Mouse (Mus musculus) lung, postnatal 4 days (tissue): ENCODE results near the gene Cilp2.

Experiments
- DNase-seq, 2 experiments: peaks; one replicate each; pipeline ENCODE4 v3.0.0; 2021

Gene Cilp2

DNA sequence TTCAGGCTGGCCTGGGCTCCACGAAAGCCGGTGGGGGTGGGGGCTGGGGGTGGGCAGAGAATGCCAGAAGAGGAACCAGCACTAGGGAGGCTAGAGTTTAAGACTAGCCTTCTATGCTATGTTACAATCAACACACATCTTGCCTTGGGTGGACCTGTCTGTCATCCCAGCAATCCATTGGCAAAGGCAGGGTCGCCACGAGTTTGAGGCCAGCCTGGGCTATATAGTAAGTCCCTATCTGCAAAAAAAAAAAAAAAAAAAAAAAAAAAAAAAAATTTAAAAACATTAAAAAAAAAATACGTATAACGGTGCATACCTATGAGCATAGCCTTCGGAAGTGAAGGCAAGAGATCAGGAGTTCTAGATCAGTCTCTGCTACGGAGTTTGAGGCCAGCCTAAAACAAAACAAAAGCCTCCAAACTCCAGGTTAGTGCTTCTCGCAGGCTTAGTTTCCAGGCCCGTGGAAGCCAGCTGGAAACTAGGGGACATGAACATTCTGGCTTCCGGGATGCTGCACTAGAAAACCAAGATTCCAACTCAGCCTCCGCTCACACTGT, 13.5 kb upstream of the Cilp2 start:
- DNase-seq: peak in 1 of 2 experiments; percentile 17

DNA sequence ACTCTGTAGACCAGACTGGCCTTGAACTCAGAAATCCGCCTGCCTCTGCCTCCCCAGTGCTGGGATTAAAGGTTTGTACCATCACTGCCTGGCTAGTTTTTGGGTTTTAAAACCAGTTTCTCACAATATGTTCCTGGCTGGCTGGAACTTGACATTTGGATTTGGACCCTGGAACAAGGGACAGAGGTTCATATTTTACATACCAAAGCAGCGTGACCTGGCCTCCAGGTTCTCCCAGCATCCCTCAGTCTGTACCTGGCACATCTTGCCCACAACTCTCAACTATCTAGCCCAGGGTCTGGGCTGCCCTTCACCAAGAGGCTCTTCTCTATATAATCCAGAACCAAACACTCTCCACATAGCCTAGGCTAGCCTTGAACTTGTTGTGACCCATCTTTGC, 12.4 kb upstream of the Cilp2 start:
- no peak for DNase-seq

GRCm38 (mm10) chr8:69897857-69898256, 10.4 kb upstream of the Cilp2 start:
- peak in 1 of 2 experiments; percentile 13 for DNase-seq

- peak in 1 of 2 experiments; percentile 12 for DNase-seq
Measured at GRCm38 (mm10) chr8:69895772-69896451, 8.4 kb upstream of the Cilp2 start.

GRCm38 (mm10) chr8:69894836-69895332, 7.4 kb upstream of the Cilp2 start:
- peak in 1 of 2 experiments; percentile 21 for DNase-seq

- DNase-seq: peak; percentile 66 to 75
Measured at GRCm38 (mm10) chr8:69893863-69894262, 6.4 kb upstream of the Cilp2 start.

DNA sequence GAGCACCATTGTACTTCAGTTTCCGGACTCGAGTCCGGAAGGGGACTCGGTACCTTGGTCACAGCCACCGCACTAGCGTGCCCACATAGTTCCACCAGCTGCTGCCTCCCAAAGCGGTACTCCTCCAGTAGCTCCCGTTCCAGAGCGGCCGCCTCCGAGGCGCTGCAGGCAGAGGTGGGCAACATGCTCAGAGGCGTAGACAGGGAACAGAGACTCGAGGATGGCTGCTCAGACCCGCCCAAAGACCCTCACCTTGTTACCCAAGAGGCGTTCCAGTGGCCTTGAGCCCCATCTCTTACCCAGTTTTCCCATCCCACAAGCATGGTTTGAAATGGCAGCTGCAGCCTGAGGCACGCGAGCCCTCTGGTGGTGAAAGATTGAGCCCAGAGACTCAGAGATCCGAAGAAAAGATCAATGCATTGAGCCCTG, 3.3 kb upstream of the Cilp2 start:
- DNase-seq: peak; percentile 44 to 60

DNA sequence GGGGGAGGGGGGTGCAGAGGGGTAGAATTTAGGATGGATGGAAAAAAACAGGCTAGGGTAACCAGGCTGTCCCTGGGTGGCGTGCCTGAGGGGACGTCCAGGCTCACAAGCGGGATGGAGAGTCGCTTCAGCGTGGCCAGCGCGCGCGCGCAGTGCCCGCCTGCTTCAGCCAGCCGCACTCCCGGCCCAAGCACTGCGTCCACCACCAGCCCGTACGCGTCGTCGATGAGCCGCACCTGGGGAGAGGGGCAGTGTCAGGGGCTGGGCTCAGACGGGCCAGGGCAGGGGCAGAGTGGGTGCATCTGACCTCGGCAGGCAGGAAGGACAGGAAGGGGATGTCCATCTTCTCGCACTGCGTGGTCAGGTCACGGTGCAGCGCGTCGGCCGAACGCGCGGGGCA, 1.4 kb upstream of the Cilp2 start:
- no peak for DNase-seq

- DNase-seq: peak in 1 of 2 experiments; percentile 20
Measured at GRCm38 (mm10) chr8:69888244-69888866, 868 bp upstream of the Cilp2 start.

- DNase-seq: no peak
Measured at GRCm38 (mm10) chr8:69884141-69884540, 3.3 kb downstream of the Cilp2 start.

DNA sequence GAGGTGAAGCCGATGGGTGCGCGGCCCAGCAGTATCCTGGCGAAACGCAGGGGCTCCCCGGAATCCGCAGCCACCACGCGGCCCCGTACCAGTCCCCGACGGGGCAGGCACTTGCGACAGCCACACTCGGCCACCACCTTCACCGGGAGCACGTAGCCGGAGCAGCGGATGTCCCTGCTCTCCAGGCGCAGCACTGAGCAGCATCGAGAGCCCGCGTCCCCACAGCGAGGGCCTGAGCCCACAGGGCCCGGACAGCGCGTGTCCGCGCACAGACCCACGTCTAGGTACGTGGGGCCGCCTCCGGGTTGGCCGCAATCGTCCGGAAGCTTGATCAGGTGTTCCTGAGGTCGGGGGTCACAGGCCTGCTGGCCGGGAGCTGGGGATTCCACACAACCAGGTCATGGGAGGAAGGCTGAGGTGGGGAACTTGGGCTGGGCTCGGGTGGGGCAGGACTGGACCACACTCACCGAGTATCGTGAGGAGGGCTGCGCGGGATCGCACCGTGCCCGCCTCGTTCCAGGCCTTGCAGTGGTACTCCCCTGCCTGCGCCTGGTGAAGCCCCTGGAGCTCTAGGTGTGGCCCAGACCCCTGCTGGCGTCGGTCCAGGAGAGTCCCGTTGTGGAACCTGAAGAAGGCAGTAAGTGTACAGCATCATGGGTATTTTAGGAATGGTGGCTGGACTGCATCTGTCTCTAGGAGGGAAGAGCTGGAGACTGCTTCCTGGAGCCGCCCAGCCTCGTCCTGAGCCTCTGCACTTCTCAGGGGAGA, 4.5 kb downstream of the Cilp2 start:
- no peak for DNase-seq

DNA sequence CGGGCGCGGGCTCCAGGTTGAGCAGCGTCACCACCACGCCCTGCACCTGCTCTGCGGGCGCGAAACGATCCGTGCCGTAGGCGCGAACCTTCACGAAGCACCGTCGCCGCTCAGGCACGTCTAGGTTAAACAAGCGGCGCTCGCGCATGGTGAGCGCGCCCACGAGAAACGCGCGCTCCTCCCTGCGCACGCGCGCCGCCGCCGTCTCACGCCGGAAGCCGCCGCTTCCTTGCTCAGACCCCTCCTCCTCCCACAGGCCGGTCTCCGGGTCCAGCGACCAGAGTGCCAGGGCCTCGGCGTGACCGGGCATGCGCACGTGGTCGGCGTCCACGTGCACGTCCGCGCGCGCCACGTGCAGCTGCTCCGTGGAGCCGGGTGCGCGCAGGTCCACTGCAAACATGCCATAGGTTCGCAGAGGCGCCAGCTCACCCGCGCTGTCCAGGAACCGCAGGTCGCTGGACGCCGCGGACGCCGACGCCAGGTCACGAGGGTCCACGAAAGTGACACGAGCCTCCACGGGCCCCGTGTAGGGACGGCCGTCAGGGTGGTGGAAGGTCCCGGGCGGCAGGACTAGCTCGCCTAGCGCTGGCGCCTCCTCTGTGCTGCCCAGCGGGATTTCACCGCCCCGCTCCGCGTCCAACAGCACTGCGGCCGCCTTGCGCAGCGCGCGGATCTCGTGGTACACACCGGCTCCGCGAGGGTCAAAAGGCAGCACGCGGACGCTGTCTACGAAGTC, 5.3 kb downstream of the Cilp2 start:
- DNase-seq: peak; percentile 75 to 90

- DNase-seq: no peak
Measured at GRCm38 (mm10) chr8:69881261-69881865, 6.1 kb downstream of the Cilp2 start.

- DNase-seq: no peak
Measured at GRCm38 (mm10) chr8:69880841-69881240, 6.6 kb downstream of the Cilp2 start.

GRCm38 (mm10) chr8:69879678-69880077, 7.8 kb downstream of the Cilp2 start:
- DNase-seq: no peak

GRCm38 (mm10) chr8:69877992-69878391, 9.5 kb downstream of the Cilp2 start:
- DNase-seq: no peak

GRCm38 (mm10) chr8:69877396-69877795, 10.1 kb downstream of the Cilp2 start:
- no peak for DNase-seq

DNA sequence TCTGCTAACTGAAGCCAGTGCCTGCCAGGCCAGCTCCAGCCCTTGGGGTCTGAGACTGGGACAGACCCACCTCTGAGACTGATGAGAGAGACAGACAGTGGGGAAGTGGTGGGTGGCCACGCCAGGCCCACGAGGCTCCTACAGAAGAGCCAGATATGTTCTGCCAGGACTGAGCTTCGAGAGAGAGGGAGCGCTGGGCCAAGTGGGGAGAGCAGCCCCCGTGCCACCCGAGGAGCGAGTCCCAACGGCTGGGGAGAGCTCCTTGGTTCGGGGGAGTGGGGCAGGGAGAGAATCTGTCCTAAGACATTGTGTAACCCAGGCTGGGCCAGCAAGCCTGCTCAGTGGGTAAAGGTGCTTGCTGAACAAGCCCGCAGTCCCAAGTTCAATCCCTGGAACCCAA, 10.5 kb downstream of the Cilp2 start:
- DNase-seq: no peak

DNA sequence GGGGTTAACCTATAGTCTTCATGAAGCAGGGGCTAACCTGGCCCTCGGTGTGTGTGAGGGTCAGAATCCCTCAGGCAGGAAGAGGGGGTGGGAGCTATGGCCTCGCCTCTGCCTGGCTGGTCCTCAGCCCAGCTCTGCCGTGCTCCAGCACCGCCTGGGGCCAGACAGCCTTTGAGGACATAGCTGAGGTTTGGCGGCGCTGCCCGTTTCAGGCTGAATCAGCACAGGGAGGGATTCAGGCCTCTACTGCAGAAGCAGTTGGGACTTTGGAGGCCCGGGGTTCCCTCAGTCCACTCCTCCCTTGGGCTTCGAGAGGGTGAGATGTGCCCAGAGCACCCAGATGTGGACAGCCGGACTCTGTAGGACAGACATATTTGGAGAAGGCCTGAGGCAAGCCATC, 11.4 kb downstream of the Cilp2 start:
- no peak for DNase-seq

- DNase-seq: no peak
Measured at GRCm38 (mm10) chr8:69874654-69875053, 12.8 kb downstream of the Cilp2 start.

DNA sequence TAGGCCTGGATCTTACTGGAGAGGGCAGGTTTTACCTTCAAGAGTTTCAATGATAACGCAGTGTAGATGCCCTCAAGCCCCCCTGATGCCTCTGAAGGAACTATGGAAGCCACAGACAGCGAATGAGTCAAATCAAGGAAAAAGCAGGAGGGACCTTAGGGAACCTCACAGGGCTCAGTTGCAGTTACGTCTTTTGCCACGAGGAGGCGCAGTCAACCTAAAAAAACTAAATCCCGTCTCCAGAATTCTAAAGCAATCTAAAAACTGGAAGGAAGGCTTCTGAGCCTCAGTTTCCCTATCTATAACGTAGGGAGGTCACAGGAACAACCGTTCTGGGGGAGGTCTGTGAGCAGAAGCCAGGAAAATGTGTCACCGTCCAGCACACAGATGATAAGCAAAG, 13.3 kb downstream of the Cilp2 start:
- DNase-seq: peak in 1 of 2 experiments; percentile 71

- DNase-seq: peak in 1 of 2 experiments; percentile 18
Measured at GRCm38 (mm10) chr8:69870907-69871306, 16.6 kb downstream of the Cilp2 start.
